Comparison of ENCODE assay signal across 28 mouse cellular contexts in genomic region chr10:3936864-3937263, GRCm38 (mm10). TPM values are rescaled to one million over a fixed set of nuclear protein-coding genes. Genes with fewer than 3 reads are reported as not detected.
DNase-seq lines count a peak whose midpoint lies in the region; ATAC-seq lines count a peak whose summit lies in the region.
"Had no signal": no experiment of that assay in that cellular context is flagged by ENCODE, and none has a peak within 500 bp of the region (broad histone marks: within the 10 kb centered on the region; RNA-seq: fewer than 3 reads in every experiment).

No protein-coding gene starts in this region.

- peaks cover 3% of the 10 kb centered on the region; the same call in 1 of the 2 replicates for H3K36me3 ChIP-seq in forebrain, embryonic 13.5 days (ENCODE audit: poor library complexity, severe bottlenecking)
- H3K36me3 ChIP-seq: forebrain, embryonic 15.5 days; G1E had no signal

- no peaks in the 10 kb centered on the region for H3K9me3 ChIP-seq in forebrain, embryonic 13.5 days (replicated peaks)
- H3K9me3 ChIP-seq: embryonic facial prominence, embryonic 13.5 days; embryonic facial prominence, embryonic 15.5 days; forebrain, embryonic 10.5 days; forebrain, embryonic 12.5 days; forebrain, embryonic 15.5 days; G1E had no signal

- no peak overlapping the region for H3K27ac ChIP-seq in forebrain, embryonic 13.5 days
- H3K27ac ChIP-seq: embryonic facial prominence, embryonic 13.5 days; embryonic facial prominence, embryonic 15.5 days; forebrain, embryonic 10.5 days; forebrain, embryonic 12.5 days; forebrain, embryonic 15.5 days had no signal

- no peak overlapping the region for H3K9ac ChIP-seq in forebrain, embryonic 13.5 days
- H3K9ac ChIP-seq: embryonic facial prominence, embryonic 13.5 days; embryonic facial prominence, embryonic 15.5 days; forebrain, embryonic 12.5 days; forebrain, embryonic 15.5 days; forebrain, postnatal 0 days had no signal

- no peaks in the 10 kb centered on the region for H3K27me3 ChIP-seq in forebrain, embryonic 13.5 days
- H3K27me3 ChIP-seq: CH12.LX; embryonic facial prominence, embryonic 13.5 days; embryonic facial prominence, embryonic 15.5 days; forebrain, embryonic 12.5 days; forebrain, embryonic 15.5 days had no signal

- DNase-seq in 416B (ENCODE audit: low read depth), result peak; percentile 85
- DNase-seq in frontal cortex, postnatal 36 days (ENCODE audit: low spot score in 2 of 2), result no peak
- no peak for DNase-seq in right cerebral cortex, postnatal 10 days (ENCODE audit: low spot score in 2 of 2)
- DNase-seq: adrenal gland, adult 8-10 months; adrenal gland, postnatal 14 days; adrenal gland, postnatal 36 days; B cell, adult 2 months; cerebellum, adult 11-12 months; cerebellum, adult 2 months; cerebellum, adult 9-10 months; cerebellum, postnatal 10 days; cerebellum, postnatal 25 days; embryo, embryonic 11 days; forebrain, postnatal 0 days had no signal

- peak; percentile 94 for ATAC-seq in common myeloid progenitor, adult 5-6 weeks (replicated peaks; ENCODE audit: low read depth, poor library complexity, severe bottlenecking)
- ATAC-seq in megakaryocyte, adult 5-6 weeks (ENCODE audit: poor library complexity, severe bottlenecking), result peak; percentile 88
- ATAC-seq in forebrain, embryonic 13.5 days, result no peak
- ATAC-seq: activated CD4-positive, CD25-positive, alpha-beta regulatory T cell, adult 4 months; CD4-positive, CD25-positive, alpha-beta regulatory T cell, adult 4 months; forebrain, embryonic 15.5 days; forebrain, postnatal 0 days; Patski had no signal

- no peak overlapping the region for H3K4me2 ChIP-seq in forebrain, embryonic 13.5 days
- H3K4me2 ChIP-seq: embryonic facial prominence, embryonic 13.5 days; embryonic facial prominence, embryonic 15.5 days; forebrain, embryonic 12.5 days; forebrain, embryonic 15.5 days had no signal

- peaks cover 7% of the 10 kb centered on the region for H3K4me1 ChIP-seq in forebrain, embryonic 13.5 days
- H3K4me1 ChIP-seq: forebrain, embryonic 15.5 days had no signal

- H3K4me3 ChIP-seq in forebrain, embryonic 13.5 days, result no peak overlapping the region
- H3K4me3 ChIP-seq: embryonic facial prominence, embryonic 13.5 days; embryonic facial prominence, embryonic 15.5 days; erythroblast, embryonic 14.5 days; forebrain, embryonic 10.5 days; forebrain, embryonic 12.5 days; forebrain, embryonic 15.5 days had no signal

RNA-seq across cellular contexts. Expression of gene Mthfd1l, which starts 36.1 kb away (rescaled TPM):
- total RNA-seq in common myeloid progenitor, adult 5-6 weeks (2017), result 116 and 148 TPM in 2 replicates
- total RNA-seq in megakaryocyte, adult 5-6 weeks (2015), result 17.9 and 20.9 TPM in 2 replicates
- total RNA-seq in megakaryocyte, adult 5-6 weeks (2017), result 75.2 and 76.5 TPM in 2 replicates
- 5.2 and 6.4 TPM in 2 replicates for polyA plus RNA-seq in forebrain, embryonic 13.5 days (2015; fragmentation: Nextera tagmentation; extraction: Ambion mirVana)
